Mouse (Mus musculus): ENCODE data around the gene Mical3. TPM values are rescaled to one million over a fixed set of nuclear protein-coding genes. Genes with fewer than 3 reads are reported as not detected.

Gene Mical3
- total RNA-seq, 1 experiment = 30.0 TPM

- Histone ChIP-seq H3K9ac (ENCODE audit: insufficient read depth, low read depth, low read length, poor library complexity, severe bottlenecking) (no peak overlapping the region), H3K27ac (ENCODE audit: insufficient read depth, low read depth, low read length, poor library complexity, severe bottlenecking) (no peak overlapping the region), H3K36me3 (ENCODE audit: control insufficient read depth, insufficient read depth, low read length, poor library complexity, severe bottlenecking) (no peaks in the 10 kb centered on the region), H3K9me3 (ENCODE audit: control insufficient read depth, insufficient read depth, low read depth, low read length) (no peaks in the 10 kb centered on the region), H3K4me3 (ENCODE audit: insufficient read depth in 1 of 2, low read depth in 1 of 2, low read length in 2 of 2, poor library complexity in 1 of 2, severe bottlenecking in 1 of 2) (no peak overlapping the region), H3K4me1 (ENCODE audit: control insufficient read depth in 2 of 2, insufficient read depth in 2 of 2, low read length in 2 of 2, poor library complexity in 1 of 2) (peaks cover 0 to 3% of the 10 kb centered on the region in 2 experiments; a peak in 1 of 4 replicates)
- no peak for TF ChIP-seq CHD2 (IDR thresholded peaks at IDR 0.05; ENCODE audit: low read depth, low read length)
- TF ChIP-seq ZNF384 (IDR thresholded peaks at IDR 0.05; ENCODE audit: low read depth, low read length) = no peak
- TF ChIP-seq HCFC1 (IDR thresholded peaks at IDR 0.05; ENCODE audit: borderline replicate concordance, insufficient read depth, low read length) = no peak
- no peak for TF ChIP-seq MAFK (IDR thresholded peaks at IDR 0.05; ENCODE audit: insufficient read depth, low read depth, low read length)
- no peak for TF ChIP-seq ZC3H11A (IDR thresholded peaks at IDR 0.05; ENCODE audit: borderline replicate concordance, low read depth, low read length)
- in situ Hi-C loops (cut with MboI; ENCODE audit: low sequenced_read_pairs in 2 of 2, unreplicated experiment in 2 of 2) = no loop called here
- no peak for DNase-seq (ENCODE audit: low read depth, low spot score)
Observed at GRCm38 (mm10) chr6:121057181-121057956, 73.4 kb downstream of the Mical3 start.

GRCm38 (mm10) chr6:121055496-121055895, 75.3 kb downstream of the Mical3 start:
- no peaks in the 10 kb centered on the region for H3K9me3 ChIP-seq (ENCODE audit: control insufficient read depth, insufficient read depth, low read depth, low read length)
- H3K4me1 ChIP-seq (ENCODE audit: control insufficient read depth in 2 of 2, insufficient read depth in 2 of 2, low read length in 2 of 2, poor library complexity in 1 of 2) = peaks cover 0 to 3% of the 10 kb centered on the region in 2 experiments; a peak in 1 of 4 replicates
- no peak for TF ChIP-seq HCFC1 (IDR thresholded peaks at IDR 0.05; ENCODE audit: borderline replicate concordance, insufficient read depth, low read length)
- no peak for TF ChIP-seq MAFK (IDR thresholded peaks at IDR 0.05; ENCODE audit: insufficient read depth, low read depth, low read length)
- no peak for TF ChIP-seq CHD2 (IDR thresholded peaks at IDR 0.05; ENCODE audit: low read depth, low read length)
- no peak for TF ChIP-seq ZC3H11A (IDR thresholded peaks at IDR 0.05; ENCODE audit: borderline replicate concordance, low read depth, low read length)
- no peak for TF ChIP-seq ZNF384 (IDR thresholded peaks at IDR 0.05; ENCODE audit: low read depth, low read length)
- no peak for DNase-seq (ENCODE audit: low read depth, low spot score)
- no peak overlapping the region for H3K27ac ChIP-seq (ENCODE audit: insufficient read depth, low read depth, low read length, poor library complexity, severe bottlenecking)
- in situ Hi-C loops (cut with MboI; ENCODE audit: low sequenced_read_pairs in 2 of 2, unreplicated experiment in 2 of 2) = no loop called here
- H3K4me3 ChIP-seq (ENCODE audit: insufficient read depth in 1 of 2, low read depth in 1 of 2, low read length in 2 of 2, poor library complexity in 1 of 2, severe bottlenecking in 1 of 2) = no peak overlapping the region
- no peaks in the 10 kb centered on the region for H3K36me3 ChIP-seq (ENCODE audit: control insufficient read depth, insufficient read depth, low read length, poor library complexity, severe bottlenecking)
- H3K9ac ChIP-seq (ENCODE audit: insufficient read depth, low read depth, low read length, poor library complexity, severe bottlenecking) = no peak overlapping the region

DNA sequence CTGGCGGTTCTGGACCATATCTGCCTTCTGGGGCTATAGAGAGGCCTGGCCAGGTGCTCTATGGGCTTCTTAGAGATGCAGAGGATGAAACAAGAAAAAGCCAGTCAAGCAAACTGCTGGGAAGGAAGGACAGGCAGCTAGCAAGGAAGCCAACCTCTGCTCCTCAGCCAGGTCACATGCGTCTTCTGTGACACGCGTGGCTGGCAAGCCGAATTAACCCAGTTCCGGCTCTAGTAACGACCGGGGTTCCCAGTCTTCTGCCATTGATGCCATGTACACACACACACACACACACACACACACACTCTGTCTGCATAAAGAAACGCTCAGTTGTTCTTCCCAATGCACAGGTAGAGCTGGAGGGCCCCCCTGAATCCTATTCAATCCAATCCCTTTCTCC, 75.9 kb downstream of the Mical3 start:
- no peak overlapping the region for H3K9ac ChIP-seq (ENCODE audit: insufficient read depth, low read depth, low read length, poor library complexity, severe bottlenecking)
- H3K36me3 ChIP-seq (ENCODE audit: control insufficient read depth, insufficient read depth, low read length, poor library complexity, severe bottlenecking) = no peaks in the 10 kb centered on the region
- peaks cover 0 to 3% of the 10 kb centered on the region in 2 experiments; a peak in 1 of 4 replicates for H3K4me1 ChIP-seq (ENCODE audit: control insufficient read depth in 2 of 2, insufficient read depth in 2 of 2, low read length in 2 of 2, poor library complexity in 1 of 2)
- H3K9me3 ChIP-seq (ENCODE audit: control insufficient read depth, insufficient read depth, low read depth, low read length) = no peaks in the 10 kb centered on the region
- no peak overlapping the region for H3K4me3 ChIP-seq (ENCODE audit: insufficient read depth in 1 of 2, low read depth in 1 of 2, low read length in 2 of 2, poor library complexity in 1 of 2, severe bottlenecking in 1 of 2)
- no peak for DNase-seq (ENCODE audit: low read depth, low spot score)
- TF ChIP-seq ZNF384 (IDR thresholded peaks at IDR 0.05; ENCODE audit: low read depth, low read length) = no peak
- no peak for TF ChIP-seq ZC3H11A (IDR thresholded peaks at IDR 0.05; ENCODE audit: borderline replicate concordance, low read depth, low read length)
- TF ChIP-seq HCFC1 (IDR thresholded peaks at IDR 0.05; ENCODE audit: borderline replicate concordance, insufficient read depth, low read length) = no peak
- TF ChIP-seq CHD2 (IDR thresholded peaks at IDR 0.05; ENCODE audit: low read depth, low read length) = no peak
- no peak for TF ChIP-seq MAFK (IDR thresholded peaks at IDR 0.05; ENCODE audit: insufficient read depth, low read depth, low read length)
- H3K27ac ChIP-seq (ENCODE audit: insufficient read depth, low read depth, low read length, poor library complexity, severe bottlenecking) = no peak overlapping the region
- in situ Hi-C loops (cut with MboI; ENCODE audit: low sequenced_read_pairs in 2 of 2, unreplicated experiment in 2 of 2) = no loop called here

DNA sequence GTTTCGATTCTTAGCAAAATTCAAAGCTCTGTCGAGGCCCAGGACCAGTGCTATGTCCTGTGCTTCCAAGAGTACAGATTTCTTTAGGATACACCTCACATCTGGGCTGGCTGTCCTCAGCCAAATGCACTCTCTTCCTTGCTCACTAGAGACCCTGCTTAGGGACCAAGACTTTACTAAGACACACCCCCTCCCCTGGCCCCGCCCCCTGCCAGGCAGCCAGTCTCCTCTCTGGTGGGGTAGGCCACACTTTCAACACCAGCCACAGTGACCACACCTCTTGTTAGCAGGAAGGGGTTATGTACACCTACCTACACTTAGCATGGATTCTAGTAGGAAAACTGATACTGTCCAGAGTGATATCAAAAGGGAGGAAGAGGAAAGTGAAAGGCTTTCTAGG, 76.5 kb downstream of the Mical3 start:
- Histone ChIP-seq H3K9me3 (ENCODE audit: control insufficient read depth, insufficient read depth, low read depth, low read length) (no peaks in the 10 kb centered on the region), H3K4me1 (ENCODE audit: control insufficient read depth in 2 of 2, insufficient read depth in 2 of 2, low read length in 2 of 2, poor library complexity in 1 of 2) (peaks cover 0 to 3% of the 10 kb centered on the region in 2 experiments; a peak in 1 of 4 replicates), H3K27ac (ENCODE audit: insufficient read depth, low read depth, low read length, poor library complexity, severe bottlenecking) (no peak overlapping the region), H3K4me3 (ENCODE audit: insufficient read depth in 1 of 2, low read depth in 1 of 2, low read length in 2 of 2, poor library complexity in 1 of 2, severe bottlenecking in 1 of 2) (no peak overlapping the region), H3K36me3 (ENCODE audit: control insufficient read depth, insufficient read depth, low read length, poor library complexity, severe bottlenecking) (no peaks in the 10 kb centered on the region), H3K9ac (ENCODE audit: insufficient read depth, low read depth, low read length, poor library complexity, severe bottlenecking) (no peak overlapping the region)
- no peak for TF ChIP-seq HCFC1 (IDR thresholded peaks at IDR 0.05; ENCODE audit: borderline replicate concordance, insufficient read depth, low read length)
- no peak for TF ChIP-seq CHD2 (IDR thresholded peaks at IDR 0.05; ENCODE audit: low read depth, low read length)
- no peak for TF ChIP-seq MAFK (IDR thresholded peaks at IDR 0.05; ENCODE audit: insufficient read depth, low read depth, low read length)
- TF ChIP-seq ZC3H11A (IDR thresholded peaks at IDR 0.05; ENCODE audit: borderline replicate concordance, low read depth, low read length) = no peak
- TF ChIP-seq ZNF384 (IDR thresholded peaks at IDR 0.05; ENCODE audit: low read depth, low read length) = no peak
- DNase-seq (ENCODE audit: low read depth, low spot score) = no peak
- in situ Hi-C loops (cut with MboI; ENCODE audit: low sequenced_read_pairs in 2 of 2, unreplicated experiment in 2 of 2) = no loop called here

Measured in ES-E14 (cell line).